Mouse (Mus musculus) heart, postnatal 0 days (tissue): ENCODE results near the gene Nkx3-2. TPM values are rescaled to one million over a fixed set of nuclear protein-coding genes. Genes with fewer than 3 reads are reported as not detected.
A peak's percentile ranks its signal among the peaks of the same experiment; 100 is the strongest.

Experiments
- ATAC-seq: fragments of 200-750 bp; cut with Nextera tagmentation; 2 replicates; pipeline ENCODE4 v1.8.0; 2017; ENCODE audit warnings: low read depth, moderate number of reproducible peaks, moderate library complexity; ENCODE audit not compliant: insufficient read depth
- DNase-seq: peaks from one replicate; pipeline ENCODE4 v3.0.0-alpha.2; 2016; ENCODE audit warnings: low spot score
- H3K27ac ChIP-seq: fragments of 300-500 bp; sonication (generic); 2 replicates; pipeline ENCODE4 v1.5.1; 2014; ENCODE audit warnings: low read depth, mild to moderate bottlenecking
- H3K27me3 ChIP-seq: fragments of 300-500 bp; sonication (generic); 2 replicates; pipeline ENCODE4 v1.6.1; 2014; ENCODE audit warnings: low read length, mixed read lengths; ENCODE audit not compliant: control insufficient read depth, insufficient read depth
- H3K36me3 ChIP-seq: fragments of 300-500 bp; sonication (generic); replicated peaks from 2 replicates; pipeline ENCODE4 v1.6.1; 2014; ENCODE audit warnings: low read length, mixed read lengths; ENCODE audit not compliant: control insufficient read depth, insufficient read depth
- H3K4me1 ChIP-seq: fragments of 300-500 bp; sonication (generic); 2 replicates; pipeline ENCODE4 v1.6.1; 2014; ENCODE audit warnings: antibody characterized with exemption; ENCODE audit not compliant: control insufficient read depth, insufficient read depth
- H3K4me2 ChIP-seq: fragments of 300-500 bp; sonication (generic); 2 replicates; pipeline ENCODE4 v1.6.1; 2014; ENCODE audit warnings: low read depth, mild to moderate bottlenecking, low read length, moderate library complexity
- H3K4me3 ChIP-seq: fragments of 300-500 bp; sonication (generic); 2 replicates; pipeline ENCODE4 v1.5.1; 2014; ENCODE audit warnings: low read depth, low read length
- H3K9ac ChIP-seq: fragments of 300-500 bp; sonication (generic); replicated peaks from 2 replicates; pipeline ENCODE4 v1.6.1; 2014; ENCODE audit warnings: low read depth, low read length, mixed read lengths
- H3K9me3 ChIP-seq: fragments of 300-500 bp; sonication (generic); replicated peaks from 2 replicates; pipeline ENCODE4 v1.6.1; 2016; ENCODE audit warnings: low read length; ENCODE audit not compliant: control insufficient read depth
- CTCF ChIP-seq: IDR thresholded peaks from 2 replicates; pipeline ENCODE4 v1.5.1; 2016; ENCODE audit warnings: antibody characterized with exemption, control low read depth, low read depth
- EP300 ChIP-seq: IDR thresholded peaks from 2 replicates; pipeline ENCODE4 v1.6.1; 2016; ENCODE audit warnings: antibody characterized with exemption, low read depth
- WGBS: fragments of 180-500 bp; shearing (Covaris S2); extraction: QIAGEN DNeasy Blood & Tissue Kit; methylation state at CpG from one replicate; pipeline ENCODE4 v1.1.7; 2014; 5-methylcytosine and 5-hydroxymethylcytosine counted together
- polyA plus RNA-seq: library from polyadenylated mRNA; unstranded; fragments of >200 nt; fragmentation: Nextera tagmentation; extraction: Ambion mirVana; gene quantifications from 2 replicates; pipeline ENCODE4 v1.2.1, GENCODE M21; 2015
- total RNA-seq: library from RNA; depleted of rRNA; stranded (reverse); fragments of >200 nt; gene quantifications from 2 replicates; pipeline ENCODE4 v1.2.3, GENCODE M21; 2014; ENCODE audit warnings: low replicate concordance

The Nkx3-2 gene
- total and polyA plus RNA-seq, 2 experiments from 2014 or later = not detected

DNA sequence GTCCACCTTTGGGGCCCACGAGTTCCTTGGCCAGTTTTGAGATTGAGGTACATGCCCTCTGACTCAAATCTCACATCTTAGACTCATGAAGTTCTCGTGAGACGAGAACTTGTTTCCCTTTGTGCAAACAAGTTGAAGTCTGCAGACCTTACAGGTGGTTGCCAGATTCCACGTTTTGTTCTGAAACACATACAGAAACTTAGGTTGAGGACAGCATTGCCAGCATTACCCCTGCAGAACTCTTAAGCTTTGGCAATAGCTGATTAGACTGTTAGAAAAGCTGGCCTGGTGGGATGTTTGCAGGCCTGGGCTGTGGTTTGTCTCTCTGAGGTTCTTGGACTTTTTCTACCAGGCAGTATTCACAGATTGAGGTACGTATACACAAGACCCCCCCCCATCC, 7.0 kb downstream of the Nkx3-2 start:
- H3K9ac ChIP-seq = no peak overlapping the region
- no peak overlapping the region for H3K27ac ChIP-seq
- no peak for DNase-seq
- H3K4me3 ChIP-seq = no peak overlapping the region
- peaks cover 97% of the 10 kb centered on the region for H3K27me3 ChIP-seq
- H3K36me3 ChIP-seq = no peaks in the 10 kb centered on the region
- H3K4me1 ChIP-seq = no peaks in the 10 kb centered on the region
- no peaks in the 10 kb centered on the region for H3K9me3 ChIP-seq
- TF ChIP-seq CTCF (no peak), EP300 (no peak)
- no peak overlapping the region for H3K4me2 ChIP-seq
- no peak for ATAC-seq
- 7% methylated on average over 5 of the region's 5 CpGs for WGBS

DNA sequence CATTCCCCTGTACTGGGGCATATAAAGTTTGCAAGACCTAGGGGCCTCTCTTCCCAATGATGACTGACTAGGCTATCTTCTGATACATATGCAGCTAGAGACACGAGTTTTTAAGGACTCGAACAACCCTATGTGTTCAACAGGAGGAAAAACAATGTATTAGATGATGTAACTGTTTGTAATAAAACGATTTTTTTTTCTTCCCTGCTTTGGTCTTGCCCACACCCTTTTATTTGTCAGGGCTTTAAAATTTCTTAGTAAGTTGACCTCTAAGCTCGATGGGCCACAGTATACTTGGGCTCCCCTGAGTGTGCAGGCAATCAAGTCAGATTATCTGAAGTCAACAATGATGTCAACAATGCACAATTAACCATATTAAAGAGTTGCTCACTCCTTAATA, 7.9 kb downstream of the Nkx3-2 start:
- DNase-seq = no peak
- H3K9ac ChIP-seq = no peak overlapping the region
- TF ChIP-seq CTCF (no peak), EP300 (no peak)
- H3K4me2 ChIP-seq = no peak overlapping the region
- no peak for ATAC-seq
- H3K4me1 ChIP-seq = no peaks in the 10 kb centered on the region
- 13% methylated on average over 4 of the region's 4 CpGs for WGBS
- no peak overlapping the region for H3K27ac ChIP-seq
- no peaks in the 10 kb centered on the region for H3K36me3 ChIP-seq
- no peaks in the 10 kb centered on the region for H3K9me3 ChIP-seq
- no peak overlapping the region for H3K4me3 ChIP-seq
- H3K27me3 ChIP-seq = peaks cover 97% of the 10 kb centered on the region

DNA sequence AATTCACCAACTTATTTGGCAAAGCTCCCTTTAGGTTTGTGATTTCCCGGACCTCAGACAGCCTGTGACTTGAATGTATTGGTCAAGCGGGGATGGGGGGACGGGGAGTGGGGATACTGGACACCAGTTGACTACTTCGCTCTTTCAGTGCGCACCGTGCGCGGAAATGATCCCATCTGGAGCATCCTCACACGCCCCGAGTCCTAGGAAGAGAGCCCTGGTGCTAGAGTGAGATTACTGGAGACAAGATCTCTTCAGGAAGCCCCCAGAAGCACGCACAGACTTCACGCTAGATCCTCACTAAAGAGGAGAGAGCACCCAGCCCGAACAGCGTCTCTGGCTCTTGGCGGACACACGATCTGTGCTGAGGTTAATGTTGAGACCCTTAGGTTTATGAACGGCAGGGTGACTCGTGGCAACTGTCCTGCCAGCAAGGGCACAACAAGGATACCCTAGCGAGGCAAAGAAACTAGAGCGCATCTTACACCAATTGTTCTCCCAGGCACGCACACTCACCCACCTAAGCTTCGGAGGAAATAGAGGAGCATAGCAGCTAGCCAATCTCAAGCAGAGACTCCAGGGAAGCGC, 8.8 kb downstream of the Nkx3-2 start:
- peaks cover 98% of the 10 kb centered on the region for H3K27me3 ChIP-seq
- no peak overlapping the region for H3K4me3 ChIP-seq
- no peak overlapping the region for H3K9ac ChIP-seq
- DNase-seq (no peak), ATAC-seq (no peak)
- no peak for TF ChIP-seq CTCF
- no peak for TF ChIP-seq EP300
- H3K9me3 ChIP-seq = no peaks in the 10 kb centered on the region
- H3K27ac ChIP-seq = no peak overlapping the region
- H3K4me2 ChIP-seq = no peak overlapping the region
- 2% methylated on average over 23 of the region's 23 CpGs for WGBS
- H3K4me1 ChIP-seq = no peaks in the 10 kb centered on the region
- no peaks in the 10 kb centered on the region for H3K36me3 ChIP-seq

DNA sequence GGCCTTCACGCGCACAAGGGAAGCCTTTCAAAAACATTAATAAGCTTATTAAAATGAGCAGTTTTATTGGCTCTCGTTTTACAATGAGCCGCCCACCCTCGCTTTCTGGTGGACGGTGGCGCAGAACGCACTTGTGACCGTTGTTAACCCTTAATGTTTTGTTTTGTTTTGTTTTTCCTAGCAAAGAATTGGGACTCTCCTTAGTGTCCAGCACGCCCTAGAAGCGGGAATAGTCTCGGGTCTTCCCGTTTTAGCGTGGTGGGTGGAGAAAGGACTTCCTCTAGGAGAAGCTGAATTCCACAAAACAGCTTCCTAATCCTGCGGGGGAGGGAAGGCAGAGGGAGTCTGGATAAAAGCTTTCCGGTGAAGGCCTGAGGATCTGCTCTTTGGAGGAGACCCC, 9.5 kb downstream of the Nkx3-2 start:
- Histone ChIP-seq H3K4me3 (peak overlapping the region; percentile 24), H3K9ac (no peak overlapping the region), H3K9me3 (no peaks in the 10 kb centered on the region), H3K27ac (no peak overlapping the region), H3K4me1 (no peaks in the 10 kb centered on the region), H3K27me3 (peaks cover 98% of the 10 kb centered on the region), H3K4me2 (peak overlapping the region; percentile 37), H3K36me3 (no peaks in the 10 kb centered on the region)
- DNase-seq = no peak
- TF ChIP-seq EP300 = no peak
- TF ChIP-seq CTCF = no peak
- no peak for ATAC-seq
- WGBS = under 1% methylated on average over 16 of the region's 16 CpGs

DNA sequence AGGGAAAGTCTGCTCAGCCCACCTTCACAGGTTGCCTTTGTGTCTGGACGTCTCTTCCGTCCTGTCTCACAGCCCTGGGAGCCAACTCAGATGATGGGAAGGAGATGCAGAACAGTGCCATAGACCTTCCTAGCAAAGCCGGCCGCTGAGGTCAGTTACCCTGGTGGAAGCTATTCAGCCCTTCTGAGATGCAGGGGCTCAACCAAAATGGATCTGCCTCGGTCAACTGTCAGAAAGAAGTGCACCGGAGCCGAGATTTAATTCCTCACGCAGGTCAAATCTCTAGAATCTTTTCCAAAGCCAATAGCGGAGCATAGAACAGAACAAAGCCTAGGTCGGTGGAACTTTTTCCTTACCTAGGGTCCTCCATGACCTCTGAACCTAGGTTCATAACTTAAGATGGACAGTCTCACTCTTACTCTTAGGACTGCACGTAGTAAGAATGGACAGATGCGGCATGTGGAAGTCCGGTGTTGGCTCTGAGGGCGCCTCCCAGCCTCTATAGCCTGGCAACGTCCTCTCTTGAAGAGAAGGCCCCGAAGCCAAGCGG, 10.0 kb downstream of the Nkx3-2 start:
- H3K4me1 ChIP-seq = no peaks in the 10 kb centered on the region
- DNase-seq = no peak
- 5% methylated on average over 17 of the region's 17 CpGs for WGBS
- no peak overlapping the region for H3K9ac ChIP-seq
- H3K9me3 ChIP-seq = no peaks in the 10 kb centered on the region
- H3K27me3 ChIP-seq = peaks cover 99% of the 10 kb centered on the region
- H3K27ac ChIP-seq = no peak overlapping the region
- peak overlapping the region; percentile 24 for H3K4me3 ChIP-seq
- peak overlapping the region; percentile 37 for H3K4me2 ChIP-seq
- TF ChIP-seq CTCF (no peak), EP300 (no peak)
- H3K36me3 ChIP-seq = no peaks in the 10 kb centered on the region
- no peak for ATAC-seq

DNA sequence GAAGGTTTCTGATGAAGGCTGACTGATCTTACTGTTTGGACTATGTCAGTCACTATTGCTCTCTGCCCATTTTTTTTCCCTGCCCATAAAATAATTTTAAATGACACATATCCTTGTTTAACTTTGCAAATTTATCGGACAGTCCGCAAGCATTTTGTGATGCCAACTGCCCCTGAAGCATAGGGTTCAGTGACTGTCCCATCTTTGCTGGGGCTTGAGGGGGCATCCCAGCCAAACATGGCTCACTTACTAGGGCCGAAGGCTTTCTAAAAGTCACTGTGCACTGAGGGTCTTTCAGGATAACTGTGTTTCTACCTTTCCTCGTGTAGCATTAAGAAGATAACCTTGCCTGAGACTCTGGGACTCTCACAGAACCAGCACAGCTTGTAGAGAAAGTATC, 11.6 kb downstream of the Nkx3-2 start:
- no peaks in the 10 kb centered on the region for H3K9me3 ChIP-seq
- WGBS = 34% methylated on average over 4 of the region's 4 CpGs

More for the DNA sequence above, 11.6 kb downstream of the Nkx3-2 start:
- no peaks in the 10 kb centered on the region for H3K36me3 ChIP-seq
- H3K27me3 ChIP-seq = peaks cover 89% of the 10 kb centered on the region
- H3K4me3 ChIP-seq = no peak overlapping the region
- H3K4me2 ChIP-seq = no peak overlapping the region
- TF ChIP-seq EP300 (no peak), CTCF (no peak)
- no peak overlapping the region for H3K9ac ChIP-seq
- no peaks in the 10 kb centered on the region for H3K4me1 ChIP-seq
- DNase-seq = no peak
- no peak for ATAC-seq
- no peak overlapping the region for H3K27ac ChIP-seq
